Mouse (Mus musculus) heart, postnatal 0 days (tissue): ENCODE measurements at regions not wholly inside any gene's neighbourhood (a gene's known extent, or its start where the extent isn't known, plus 50 kb on each side); places are given as distances from the start of the nearest gene placed in this dataset.

Experiments used
- ATAC-seq: fragments of 200-750 bp; cut with Nextera tagmentation; 2 replicates; pipeline ENCODE4 v1.8.0; 2017; ENCODE audit warnings: low read depth, moderate number of reproducible peaks, moderate library complexity; ENCODE audit not compliant: insufficient read depth
- DNase-seq: peaks from one replicate; pipeline ENCODE4 v3.0.0-alpha.2; 2016; ENCODE audit warnings: low spot score
- H3K27ac ChIP-seq: fragments of 300-500 bp; sonication (generic); 2 replicates; pipeline ENCODE4 v1.5.1; 2014; ENCODE audit warnings: low read depth, mild to moderate bottlenecking
- H3K27me3 ChIP-seq: fragments of 300-500 bp; sonication (generic); 2 replicates; pipeline ENCODE4 v1.6.1; 2014; ENCODE audit warnings: low read length, mixed read lengths; ENCODE audit not compliant: control insufficient read depth, insufficient read depth
- H3K36me3 ChIP-seq: fragments of 300-500 bp; sonication (generic); replicated peaks from 2 replicates; pipeline ENCODE4 v1.6.1; 2014; ENCODE audit warnings: low read length, mixed read lengths; ENCODE audit not compliant: control insufficient read depth, insufficient read depth
- H3K4me1 ChIP-seq: fragments of 300-500 bp; sonication (generic); 2 replicates; pipeline ENCODE4 v1.6.1; 2014; ENCODE audit warnings: antibody characterized with exemption; ENCODE audit not compliant: control insufficient read depth, insufficient read depth
- H3K4me2 ChIP-seq: fragments of 300-500 bp; sonication (generic); 2 replicates; pipeline ENCODE4 v1.6.1; 2014; ENCODE audit warnings: low read depth, mild to moderate bottlenecking, low read length, moderate library complexity
- H3K4me3 ChIP-seq: fragments of 300-500 bp; sonication (generic); 2 replicates; pipeline ENCODE4 v1.5.1; 2014; ENCODE audit warnings: low read depth, low read length
- H3K9ac ChIP-seq: fragments of 300-500 bp; sonication (generic); replicated peaks from 2 replicates; pipeline ENCODE4 v1.6.1; 2014; ENCODE audit warnings: low read depth, low read length, mixed read lengths
- H3K9me3 ChIP-seq: fragments of 300-500 bp; sonication (generic); replicated peaks from 2 replicates; pipeline ENCODE4 v1.6.1; 2016; ENCODE audit warnings: low read length; ENCODE audit not compliant: control insufficient read depth
- CTCF ChIP-seq: IDR thresholded peaks from 2 replicates; pipeline ENCODE4 v1.5.1; 2016; ENCODE audit warnings: antibody characterized with exemption, control low read depth, low read depth
- EP300 ChIP-seq: IDR thresholded peaks from 2 replicates; pipeline ENCODE4 v1.6.1; 2016; ENCODE audit warnings: antibody characterized with exemption, low read depth
- WGBS: fragments of 180-500 bp; shearing (Covaris S2); extraction: QIAGEN DNeasy Blood & Tissue Kit; methylation state at CpG from one replicate; pipeline ENCODE4 v1.1.7; 2014; 5-methylcytosine and 5-hydroxymethylcytosine counted together

- ATAC-seq = no peak
Observed at GRCm38 (mm10) chr1:35976528-35976927, 91.7 kb upstream of the Hs6st1 start.

GRCm38 (mm10) chr1:35978116-35978515 lies 90.1 kb upstream of the Hs6st1 start:
- 80% methylated on average over 1 of the region's 1 CpGs for WGBS
- Histone ChIP-seq H3K4me3 (no peak overlapping the region), H3K27ac (no peak overlapping the region), H3K4me1 (peaks cover 21% of the 10 kb centered on the region), H3K27me3 (no peaks in the 10 kb centered on the region), H3K9me3 (no peaks in the 10 kb centered on the region), H3K4me2 (no peak overlapping the region), H3K36me3 (no peaks in the 10 kb centered on the region), H3K9ac (no peak overlapping the region)
- TF ChIP-seq EP300 (no peak), CTCF (no peak)
- ATAC-seq = no peak
- no peak for DNase-seq

More at GRCm38 (mm10) chr1:35976528-35976927, 91.7 kb upstream of the Hs6st1 start:
- 74% methylated on average over 2 of the region's 2 CpGs for WGBS
- H3K9me3 ChIP-seq = no peaks in the 10 kb centered on the region
- TF ChIP-seq EP300 (no peak), CTCF (no peak)
- H3K9ac ChIP-seq = no peak overlapping the region
- no peak overlapping the region for H3K4me3 ChIP-seq
- H3K36me3 ChIP-seq = no peaks in the 10 kb centered on the region
- H3K4me2 ChIP-seq = no peak overlapping the region
- peaks cover 21% of the 10 kb centered on the region for H3K4me1 ChIP-seq
- DNase-seq = no peak
- H3K27me3 ChIP-seq = no peaks in the 10 kb centered on the region
- no peak overlapping the region for H3K27ac ChIP-seq

- TF ChIP-seq EP300 (no peak), CTCF (no peak)
- H3K27ac ChIP-seq = peak overlapping the region; percentile 43
- no peak overlapping the region for H3K9ac ChIP-seq
- H3K36me3 ChIP-seq = no peaks in the 10 kb centered on the region
- H3K9me3 ChIP-seq = no peaks in the 10 kb centered on the region
- no peaks in the 10 kb centered on the region for H3K27me3 ChIP-seq
- DNase-seq = peak; percentile 45
- no peak overlapping the region for H3K4me2 ChIP-seq
- no peak overlapping the region for H3K4me3 ChIP-seq
- H3K4me1 ChIP-seq = peaks cover 21% of the 10 kb centered on the region
- WGBS = 24% methylated on average over 4 of the region's 4 CpGs
- peak; percentile 30; the same call in 1 of the 2 replicates for ATAC-seq
Observed at GRCm38 (mm10) chr1:35978766-35979165, 89.4 kb upstream of the Hs6st1 start.

- peaks cover 12% of the 10 kb centered on the region for H3K4me1 ChIP-seq
- H3K4me2 ChIP-seq = no peak overlapping the region
- no peak for TF ChIP-seq EP300
- TF ChIP-seq CTCF = no peak
- no peaks in the 10 kb centered on the region for H3K9me3 ChIP-seq
- no peak overlapping the region for H3K4me3 ChIP-seq
- 88% methylated on average over 4 of the region's 4 CpGs for WGBS
- ATAC-seq (no peak), DNase-seq (no peak)
- no peak overlapping the region for H3K27ac ChIP-seq
- H3K36me3 ChIP-seq = no peaks in the 10 kb centered on the region
- H3K27me3 ChIP-seq = no peaks in the 10 kb centered on the region
- no peak overlapping the region for H3K9ac ChIP-seq
Observed at GRCm38 (mm10) chr1:35981226-35981625, 87.0 kb upstream of the Hs6st1 start.

GRCm38 (mm10) chr1:35983361-35983760 lies 84.8 kb upstream of the Hs6st1 start:
- no peak overlapping the region for H3K4me2 ChIP-seq
- peaks cover 8% of the 10 kb centered on the region for H3K4me1 ChIP-seq
- no peaks in the 10 kb centered on the region for H3K36me3 ChIP-seq
- H3K27ac ChIP-seq = no peak overlapping the region
- no peak overlapping the region for H3K4me3 ChIP-seq
- H3K27me3 ChIP-seq = no peaks in the 10 kb centered on the region
- no peaks in the 10 kb centered on the region for H3K9me3 ChIP-seq
- no peak for TF ChIP-seq CTCF
- no peak for TF ChIP-seq EP300
- no peak overlapping the region for H3K9ac ChIP-seq
- ATAC-seq (no peak), DNase-seq (no peak)
- 75% methylated on average over 3 of the region's 3 CpGs for WGBS

- TF ChIP-seq EP300 (no peak), CTCF (no peak)
- Histone ChIP-seq H3K9me3 (peaks cover 9% of the 10 kb centered on the region), H3K36me3 (no peaks in the 10 kb centered on the region), H3K27ac (no peak overlapping the region), H3K4me3 (no peak overlapping the region), H3K4me2 (no peak overlapping the region), H3K27me3 (no peaks in the 10 kb centered on the region), H3K4me1 (no peaks in the 10 kb centered on the region), H3K9ac (no peak overlapping the region)
- DNase-seq (no peak), ATAC-seq (no peak)
- 87% methylated on average over 6 of the region's 6 CpGs for WGBS
Observed at GRCm38 (mm10) chr1:35985318-35985717, 82.9 kb upstream of the Hs6st1 start.
